Mouse (Mus musculus) forelimb bud, embryonic 11.5 days (tissue): ENCODE data around the gene Rhot2.
A peak's percentile ranks its signal among the peaks of the same experiment; 100 is the strongest.
"Not testable (repeated sequence)": the region's sequence is repeated elsewhere in the genome, so short reads cannot be mapped to it uniquely, and the experiment has no call there.

Source experiments
- DNase-seq: peaks from one replicate; pipeline ENCODE4 v3.0.0-alpha.2; 2012; ENCODE audit warnings: low read depth, low spot score

Rhot2 gene

GRCm38 (mm10) chr17:25874721-25875170 is 30.1 kb upstream of the Rhot2 start, which contains the start of gene Mettl26:
Mettl26 (plus strand) TSS chr17:25875074.
- peak; percentile 94 for DNase-seq

GRCm38 (mm10) chr17:25874148-25874720 is 29.6 kb upstream of the Rhot2 start:
- no peak for DNase-seq

DNA sequence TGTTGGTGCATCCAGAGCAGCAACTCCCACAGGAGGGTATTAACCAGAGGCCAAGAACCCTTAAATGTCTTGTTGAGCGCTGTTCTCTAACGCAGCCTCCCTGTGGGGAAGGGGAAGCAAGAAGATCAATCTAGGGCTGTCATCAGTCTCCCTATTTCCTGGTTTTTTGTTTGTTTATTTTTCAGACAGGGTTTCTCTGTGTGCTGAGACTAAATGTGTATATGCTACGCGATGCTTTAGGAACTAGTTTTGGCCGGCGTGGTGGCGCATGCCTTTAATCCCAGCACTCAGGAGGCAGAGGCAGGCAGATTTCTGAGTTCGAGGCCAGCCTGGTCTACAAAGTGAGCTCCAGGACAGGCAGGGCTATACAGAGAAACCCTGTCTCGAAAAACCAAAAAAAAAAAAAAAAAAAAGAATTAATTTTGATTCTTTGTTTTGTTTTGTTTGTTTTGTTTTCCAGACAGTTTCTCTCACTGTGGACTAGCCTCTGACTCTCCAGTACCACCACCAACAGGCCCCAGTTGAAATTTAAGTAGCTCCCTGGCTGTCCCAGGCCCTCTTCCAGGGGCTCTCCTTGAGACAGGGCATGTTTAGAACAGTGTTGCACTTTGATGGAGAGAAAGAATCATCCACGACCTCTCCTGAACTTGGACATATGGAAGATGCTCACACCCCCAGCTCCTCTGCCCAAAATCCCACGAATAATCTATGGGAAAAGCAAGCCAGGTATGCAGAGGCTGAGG is 28.9 kb upstream of the Rhot2 start:
- no peak for DNase-seq

- DNase-seq = no peak
Observed at GRCm38 (mm10) chr17:25872676-25873075, 28.0 kb upstream of the Rhot2 start.

- not testable (repeated sequence) for DNase-seq
Observed at GRCm38 (mm10) chr17:25871566-25871965, 26.9 kb upstream of the Rhot2 start.

GRCm38 (mm10) chr17:25869954-25870353 is 25.3 kb upstream of the Rhot2 start:
- no peak for DNase-seq

DNA sequence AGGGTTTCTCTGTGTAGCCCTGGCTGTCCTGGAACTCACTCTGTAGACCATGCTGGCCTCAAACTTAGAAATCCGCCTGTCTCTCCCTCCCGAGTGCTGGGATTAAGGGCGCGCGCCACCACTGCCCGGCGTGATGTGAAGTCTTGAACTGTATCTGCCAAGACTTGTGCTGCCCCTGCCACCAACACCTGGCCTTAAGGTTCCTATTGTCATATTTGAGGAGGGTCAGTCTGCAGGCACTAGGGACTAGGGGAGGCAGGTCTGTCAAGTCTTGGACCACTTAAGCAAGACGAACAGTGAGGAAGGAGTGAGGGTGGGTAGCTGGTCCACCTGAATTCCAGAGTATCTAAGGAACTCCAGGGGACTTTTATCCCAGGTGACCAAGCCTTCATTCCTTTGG is 24.8 kb upstream of the Rhot2 start:
- no peak for DNase-seq

DNA sequence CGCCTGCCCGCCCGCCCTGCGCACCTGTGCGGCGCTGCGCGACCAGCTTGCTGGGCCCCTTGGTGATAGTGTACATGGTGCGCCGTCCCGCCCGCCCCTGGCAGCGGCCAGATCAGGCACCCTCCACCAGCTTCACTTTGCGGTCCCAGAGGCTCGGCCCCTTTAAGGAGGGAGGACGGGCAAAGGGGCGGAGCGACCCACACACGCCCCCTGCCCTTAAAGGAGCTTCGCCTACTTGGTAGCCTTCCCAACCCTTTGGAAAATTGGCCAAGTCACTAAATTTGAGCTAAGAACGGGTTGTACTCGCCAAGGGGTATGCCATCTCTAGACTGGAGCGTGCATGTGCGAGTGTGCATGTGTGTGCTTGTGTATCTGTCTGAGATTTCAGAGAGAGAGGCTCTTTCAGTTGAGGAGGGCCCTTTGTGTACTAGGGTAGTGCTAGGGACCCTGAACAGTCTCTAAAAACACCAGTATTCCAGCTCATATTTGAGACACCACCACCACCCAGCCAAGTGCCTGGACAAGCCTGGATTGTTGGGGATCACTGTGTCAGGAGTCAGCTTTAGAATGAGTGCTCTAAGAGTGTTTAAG is 24.0 kb upstream of the Rhot2 start, which contains the start of gene Mcrip2:
Mcrip2 (minus strand) TSS at position 164 of the 591 bp plus-strand sequence.
- peak; percentile 66 for DNase-seq

- no peak for DNase-seq
Observed at GRCm38 (mm10) chr17:25867836-25868600, 23.4 kb upstream of the Rhot2 start.

- no peak for DNase-seq
Observed at GRCm38 (mm10) chr17:25867509-25867835, 22.8 kb upstream of the Rhot2 start.

- no peak for DNase-seq
Observed at GRCm38 (mm10) chr17:25866172-25866571, 21.5 kb upstream of the Rhot2 start.

DNA sequence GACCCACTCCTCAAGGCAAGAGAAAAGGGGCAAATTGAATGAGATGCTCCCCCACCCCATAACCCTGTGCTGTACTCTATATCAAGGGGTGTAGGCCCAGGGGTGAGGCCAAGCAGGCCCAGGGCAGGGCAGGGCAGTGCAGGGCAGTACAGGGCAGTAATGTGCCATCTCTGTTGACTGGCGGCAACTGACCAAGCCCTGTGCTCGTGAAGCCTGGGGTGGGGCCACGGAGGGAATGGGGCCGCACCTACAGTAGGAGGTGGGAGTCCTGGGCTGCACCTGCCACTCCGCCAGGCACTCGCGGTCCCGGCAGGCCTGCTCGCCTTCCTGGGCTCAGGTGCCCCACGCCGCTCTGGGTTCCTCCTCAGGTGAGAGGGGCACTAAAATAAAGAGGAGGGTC is 20.6 kb upstream of the Rhot2 start:
- DNase-seq = no peak

GRCm38 (mm10) chr17:25864311-25864710 is 19.7 kb upstream of the Rhot2 start:
- no peak for DNase-seq

- no peak for DNase-seq
Observed at GRCm38 (mm10) chr17:25863681-25864080, 19.0 kb upstream of the Rhot2 start.

DNA sequence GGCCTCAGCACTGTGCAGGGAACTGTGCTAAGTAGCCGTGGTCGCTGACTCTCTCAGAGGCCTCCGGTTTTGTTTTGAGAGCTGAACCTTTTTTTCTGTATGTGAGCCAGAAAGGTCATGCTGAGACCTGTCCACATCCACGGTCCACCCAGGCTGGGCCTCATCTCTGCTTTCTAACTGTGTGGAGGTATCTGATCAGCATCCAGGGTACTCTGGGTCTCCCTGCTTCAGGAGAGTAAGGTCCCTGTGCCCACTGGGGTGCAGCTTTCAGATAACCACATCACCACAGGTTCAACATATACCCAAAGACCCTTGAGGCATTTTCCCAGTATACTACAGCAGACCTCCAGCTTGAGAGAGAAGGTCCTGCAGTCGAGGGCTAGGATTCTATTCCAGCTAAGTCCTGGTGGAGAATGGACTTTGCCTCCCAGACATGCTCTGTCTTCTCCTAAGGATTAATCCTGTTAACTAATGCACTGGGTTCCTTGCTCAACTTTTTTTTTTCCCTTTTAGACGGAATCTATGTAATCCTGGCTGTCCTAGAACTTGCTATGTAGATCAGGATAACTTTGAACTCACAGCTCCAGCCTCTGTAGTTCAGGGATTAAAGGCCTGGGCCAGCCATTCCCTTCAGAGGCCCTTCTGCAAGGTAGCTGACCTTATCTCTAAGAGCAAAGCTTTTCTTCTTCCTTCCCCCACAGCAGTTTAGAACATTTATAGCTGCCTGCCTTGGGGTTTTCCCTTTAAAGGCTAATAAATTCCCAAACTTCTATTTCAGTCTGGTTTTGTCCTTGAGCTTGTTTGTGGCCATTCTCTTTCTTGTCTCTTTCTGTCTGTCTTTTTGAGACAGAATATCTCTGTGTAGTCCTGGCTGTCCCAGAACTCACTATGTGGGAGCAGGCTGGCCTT is 17.3 kb upstream of the Rhot2 start:
- no peak for DNase-seq

- peak; percentile 92 for DNase-seq
Observed at GRCm38 (mm10) chr17:25860832-25861703, 16.4 kb upstream of the Rhot2 start, which contains the start of gene Wdr90. Wdr90 (minus strand) TSS chr17:25861501.

DNA sequence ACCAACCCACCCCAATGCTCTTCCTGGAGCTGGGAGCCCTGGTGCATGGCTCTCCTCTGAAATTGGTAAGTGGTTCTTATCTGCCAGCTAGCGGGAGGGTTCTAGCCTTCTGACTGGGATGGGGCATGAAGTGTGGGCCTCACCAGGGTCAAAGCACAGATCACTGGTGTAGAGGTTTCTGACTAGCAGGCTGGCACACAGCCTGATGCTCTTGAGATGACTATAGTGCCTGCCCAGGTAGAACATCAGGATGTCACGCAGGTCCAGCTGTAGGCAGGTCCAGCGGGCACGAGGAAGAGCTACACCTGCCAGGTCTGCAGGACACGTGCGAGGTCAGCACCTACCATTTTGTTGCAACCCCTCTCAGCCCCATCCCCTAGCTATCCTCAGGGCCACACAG is 15.6 kb upstream of the Rhot2 start:
- DNase-seq = no peak

DNA sequence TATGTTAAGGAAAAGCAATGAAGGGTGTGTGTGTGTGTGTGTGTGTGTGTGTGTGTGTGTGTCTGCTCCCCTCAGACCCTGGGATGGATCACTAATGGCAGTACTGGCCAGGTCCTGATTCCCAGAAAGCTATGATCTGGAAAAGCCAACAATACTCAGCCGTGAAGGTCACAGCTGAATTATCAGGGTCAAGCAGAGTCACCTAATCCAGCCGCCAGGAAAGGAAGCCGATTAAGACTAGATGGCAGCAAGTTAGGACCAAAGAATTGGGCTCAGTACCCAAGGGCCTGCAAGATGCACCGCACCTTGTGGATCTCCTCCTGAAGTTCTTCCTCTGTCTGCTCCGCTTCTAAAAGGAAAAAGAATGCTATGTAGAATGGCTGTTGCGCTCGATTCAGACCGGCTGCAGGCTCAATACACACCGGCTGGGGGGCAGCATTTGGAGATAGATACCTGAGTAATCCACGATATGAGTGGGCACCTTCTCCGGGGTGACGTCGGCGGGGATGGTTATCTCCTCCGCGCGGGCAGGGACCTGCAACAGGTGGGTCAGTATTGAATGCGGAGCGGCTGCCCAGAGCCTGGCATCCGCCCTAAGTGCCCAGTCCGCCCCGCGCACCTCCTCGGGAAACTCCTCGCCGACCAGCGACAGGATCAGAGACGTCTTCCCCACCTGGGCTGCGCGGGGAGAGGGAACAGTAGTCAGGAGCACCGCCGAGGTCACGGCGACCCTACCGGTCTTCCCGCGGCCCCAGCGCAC is 835 bp downstream of the Rhot2 start:
- no peak for DNase-seq

DNA sequence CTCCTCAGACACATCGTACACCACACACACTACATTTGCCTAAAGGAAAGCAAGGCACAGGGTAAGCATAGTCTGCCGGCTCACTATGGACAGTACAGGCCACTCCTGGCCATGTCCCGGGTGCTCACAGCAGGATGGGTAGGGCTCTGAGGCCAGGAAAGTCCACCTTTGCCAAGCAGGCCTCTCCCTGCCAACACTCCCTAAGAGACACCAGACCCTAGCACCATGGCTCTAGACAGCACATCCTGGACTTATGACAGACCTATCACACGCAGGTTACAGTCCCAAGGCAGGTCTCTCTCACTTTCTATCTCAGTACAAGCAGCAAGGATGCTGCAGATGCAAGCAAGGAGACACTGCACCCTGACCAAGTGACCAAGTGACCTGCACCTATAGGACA is 1.5 kb downstream of the Rhot2 start:
- DNase-seq = no peak
